Mouse (Mus musculus): ENCODE measurements around the gene Gm4792. TPM values are rescaled to one million over a fixed set of nuclear protein-coding genes. Genes with fewer than 3 reads are reported as not detected.

The Gm4792 gene
- total RNA-seq, 4 experiments from 2014 or later, result not detected

GRCm38 (mm10) chr10:94304064-94304657 is 5.7 kb upstream of the Gm4792 start:
- DNase-seq (ENCODE audit: low spot score), result no peak

- no peak for DNase-seq (ENCODE audit: low spot score)
Observed at GRCm38 (mm10) chr10:94299301-94299700, 798 bp upstream of the Gm4792 start.

DNA sequence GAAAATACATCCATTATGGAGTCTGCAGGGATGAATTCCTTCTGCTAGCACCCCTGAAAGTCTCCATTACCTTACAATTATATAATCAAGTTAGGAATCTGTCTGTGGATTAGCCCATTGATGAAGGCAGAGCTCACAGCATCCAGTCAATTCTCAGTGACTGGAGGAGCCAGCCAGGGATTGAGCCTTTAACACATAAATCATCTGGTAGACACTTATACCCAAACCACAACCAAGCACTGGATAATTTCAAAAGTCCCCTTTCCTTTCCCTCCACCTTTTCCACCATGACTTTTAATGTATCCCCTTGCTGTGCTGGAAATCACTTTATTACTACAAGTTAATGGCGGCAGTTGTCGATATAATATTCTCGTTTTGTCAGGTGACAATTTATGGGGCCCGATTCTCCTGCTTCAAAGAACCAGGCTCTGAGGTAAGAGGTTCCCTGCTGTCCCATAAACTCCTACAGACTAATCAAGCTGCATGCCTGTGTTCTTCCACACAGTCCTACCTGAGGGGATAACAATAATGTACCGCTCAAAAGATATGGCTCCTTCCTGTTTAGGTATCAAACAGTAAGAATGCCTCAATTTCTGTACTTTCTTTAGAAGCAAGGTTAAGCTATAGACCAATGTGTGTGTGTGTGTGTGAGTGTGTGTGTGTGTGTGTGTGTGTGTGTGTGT is 2.4 kb downstream of the Gm4792 start:
- no peak for DNase-seq (ENCODE audit: low spot score)

DNA sequence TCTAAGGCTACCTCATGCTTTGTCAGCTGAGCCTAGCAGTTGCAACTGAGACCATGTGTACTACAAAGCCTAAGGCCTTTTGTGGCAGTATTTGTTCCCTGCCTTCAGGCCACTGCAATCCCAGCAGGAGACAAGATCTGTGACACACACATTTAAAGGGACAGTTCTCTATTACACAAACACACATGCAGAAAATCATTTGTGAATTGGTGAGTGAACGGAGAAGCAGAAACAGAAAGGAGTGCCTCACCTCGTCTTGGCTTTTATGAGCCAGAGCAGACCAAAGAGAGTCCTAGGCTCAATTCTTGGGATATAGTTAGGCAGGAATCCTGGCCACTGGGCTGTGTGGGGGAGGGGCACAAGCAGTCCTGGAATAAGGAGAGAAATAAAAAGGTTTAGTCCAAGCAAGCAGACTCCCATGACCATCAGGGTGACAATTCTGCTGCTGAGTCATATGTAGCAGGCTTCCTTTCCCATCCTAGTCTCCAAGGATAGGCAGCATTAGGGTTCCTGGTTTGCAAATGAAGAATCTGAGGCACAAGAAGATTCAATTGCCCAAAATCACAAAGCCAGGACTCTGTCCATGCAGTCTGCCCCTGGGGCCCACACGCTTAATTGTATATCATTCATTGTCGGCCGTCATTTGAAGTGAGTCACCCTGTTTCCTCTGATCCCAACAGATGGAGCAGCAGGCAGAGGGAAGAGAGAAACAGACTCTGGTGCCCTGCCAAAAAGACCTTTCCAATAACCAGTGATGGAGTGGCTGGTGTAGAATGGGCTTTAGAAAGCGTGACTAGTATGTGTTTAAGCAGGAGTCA is 3.4 kb downstream of the Gm4792 start:
- no peak for DNase-seq (ENCODE audit: low spot score)

DNA sequence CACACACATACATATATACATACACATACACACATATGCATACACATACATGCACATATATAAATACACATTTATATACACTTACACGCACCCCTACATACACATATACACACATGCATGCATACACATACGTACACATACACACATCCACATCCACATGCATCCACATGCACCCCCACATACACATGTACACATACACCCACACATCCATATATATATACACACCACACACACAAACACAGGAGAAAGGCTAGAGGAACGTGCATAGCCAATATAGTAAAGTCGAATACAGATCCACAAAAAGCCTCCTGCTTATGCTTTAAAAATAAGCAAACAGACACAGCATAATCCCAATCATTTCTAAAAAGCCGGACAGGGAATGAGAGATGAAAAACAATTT is 4.1 kb downstream of the Gm4792 start:
- no peak for DNase-seq (ENCODE audit: low spot score)

DNA sequence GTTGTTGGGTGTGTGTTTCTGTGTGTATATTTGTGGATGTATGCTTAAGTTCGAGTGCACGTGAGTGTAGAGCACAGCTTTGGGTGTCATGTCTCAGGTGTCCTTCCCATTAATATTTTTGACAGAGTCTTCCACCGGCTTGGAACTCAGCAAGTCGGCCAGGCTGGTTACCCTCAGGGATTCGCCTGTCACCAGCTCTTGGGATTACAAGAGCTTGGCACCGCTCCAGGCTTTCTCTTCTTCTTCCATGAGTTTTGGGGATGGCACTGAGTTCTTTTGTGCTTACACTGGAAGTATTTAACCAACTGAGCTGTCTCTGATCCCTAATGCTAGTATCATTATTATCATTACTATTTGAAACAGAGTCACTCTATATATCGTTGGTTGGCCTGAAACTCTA is 15.7 kb downstream of the Gm4792 start:
- no peak for DNase-seq (ENCODE audit: low spot score)

DNA sequence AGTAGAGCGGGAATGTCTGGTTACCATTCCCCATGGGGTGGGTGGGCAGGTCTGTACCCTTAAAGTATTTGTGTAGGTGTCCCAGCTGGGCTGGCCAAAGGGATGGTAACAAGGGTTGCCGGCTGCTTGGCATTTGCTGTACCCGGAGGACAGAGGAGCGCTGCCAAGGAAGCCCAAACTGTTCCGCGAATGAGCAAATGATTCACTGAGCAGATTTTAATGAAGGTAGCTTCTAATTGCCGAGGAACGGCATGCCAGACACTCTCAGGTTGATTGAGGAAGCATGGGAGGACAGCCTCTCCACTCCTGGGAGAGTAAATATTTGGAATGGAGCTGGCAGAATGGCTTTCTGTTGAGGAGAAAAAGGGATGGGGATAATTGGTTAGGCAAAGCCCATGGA is 16.3 kb downstream of the Gm4792 start:
- no peak for DNase-seq (ENCODE audit: low spot score)

GRCm38 (mm10) chr10:94276511-94276910 is 22.0 kb downstream of the Gm4792 start:
- DNase-seq (ENCODE audit: low spot score), result no peak

DNA sequence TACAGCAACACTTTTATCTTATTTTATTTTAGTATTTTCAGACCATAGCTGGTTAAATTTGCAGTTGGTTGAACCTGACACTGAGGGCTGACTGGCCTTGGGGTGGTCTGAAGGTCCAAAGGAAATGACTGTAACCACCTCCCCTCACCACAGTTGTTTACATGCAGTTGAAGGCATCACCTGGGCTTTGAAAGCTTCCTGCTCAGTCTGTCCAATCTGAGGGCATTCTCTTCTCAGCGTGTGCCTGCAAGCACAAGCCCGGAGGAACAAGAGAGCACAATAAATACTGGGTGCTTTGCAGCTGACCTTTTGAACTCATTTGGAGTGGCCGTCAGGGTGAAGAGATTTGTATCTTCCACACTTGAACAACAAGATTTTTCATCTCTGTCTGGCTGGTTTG is 23.2 kb downstream of the Gm4792 start:
- no peak for DNase-seq (ENCODE audit: low spot score)

DNA sequence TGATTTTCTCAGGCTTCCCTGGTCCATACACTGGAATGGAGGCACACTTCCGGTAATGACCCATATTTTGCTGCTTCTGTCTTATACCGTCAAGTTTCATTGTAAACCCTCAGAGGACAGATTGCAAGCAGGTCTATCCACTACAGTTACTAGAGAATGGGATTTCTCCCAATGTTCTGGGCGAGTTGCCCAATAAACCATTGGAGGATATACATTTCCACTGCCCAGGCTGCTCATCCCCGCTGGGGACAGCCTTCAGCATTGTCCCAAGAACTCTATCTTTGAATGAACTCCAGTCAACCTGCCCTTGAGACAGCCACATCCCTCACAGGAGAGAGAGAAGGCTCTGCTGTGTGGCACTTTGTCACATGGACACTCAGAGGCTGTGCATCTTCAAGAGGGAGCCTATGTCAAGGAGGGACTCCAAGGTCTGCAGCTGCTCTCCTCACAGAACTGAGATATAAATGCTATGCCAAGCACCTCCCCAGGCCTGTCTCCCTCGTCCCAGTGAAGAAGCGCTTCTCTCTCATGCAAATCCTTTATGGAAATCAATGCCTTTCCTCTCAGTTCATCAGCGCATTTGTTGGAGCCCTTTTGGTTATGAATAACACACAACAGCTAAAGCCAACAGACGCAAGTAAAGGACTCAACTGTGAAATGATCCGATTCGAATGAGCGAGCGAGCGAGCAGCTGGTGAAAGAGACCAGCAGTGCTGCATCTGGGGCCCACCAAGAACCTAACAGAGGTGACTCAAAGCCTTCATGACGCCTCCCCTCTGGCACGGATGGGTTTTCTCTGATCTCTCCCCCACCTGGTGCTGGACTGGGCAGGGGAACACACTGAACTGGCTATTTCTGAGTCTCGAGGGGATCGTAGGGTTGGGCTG is 32.6 kb downstream of the Gm4792 start:
- no peak for DNase-seq (ENCODE audit: low spot score)

GRCm38 (mm10) chr10:94263211-94263610 is 35.3 kb downstream of the Gm4792 start:
- DNase-seq (ENCODE audit: low spot score), result no peak

GRCm38 (mm10) chr10:94262646-94263045 is 35.9 kb downstream of the Gm4792 start:
- no peak for DNase-seq (ENCODE audit: low spot score)

DNA sequence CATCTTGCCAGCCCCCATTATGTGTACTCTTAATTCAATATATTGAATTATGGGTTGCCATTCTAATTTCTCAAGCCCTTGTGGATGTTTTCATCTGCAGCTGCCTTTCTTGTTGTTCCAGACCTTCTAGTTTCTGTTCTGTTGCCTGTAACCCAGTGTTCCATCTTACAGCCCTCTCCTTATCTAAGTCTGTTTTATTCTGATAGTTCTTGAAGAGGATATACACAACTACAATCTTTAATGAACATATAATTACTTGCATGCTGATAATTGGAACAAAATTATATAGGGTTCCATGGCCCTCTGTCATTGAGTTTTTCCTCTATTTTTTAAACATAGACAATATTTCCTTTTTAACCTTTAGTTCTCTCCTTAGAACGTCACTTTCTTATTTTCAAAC is 38.0 kb downstream of the Gm4792 start:
- no peak for DNase-seq (ENCODE audit: low spot score)

GRCm38 (mm10) chr10:94256518-94256917 is 42.0 kb downstream of the Gm4792 start:
- DNase-seq (ENCODE audit: low spot score), result no peak

DNA sequence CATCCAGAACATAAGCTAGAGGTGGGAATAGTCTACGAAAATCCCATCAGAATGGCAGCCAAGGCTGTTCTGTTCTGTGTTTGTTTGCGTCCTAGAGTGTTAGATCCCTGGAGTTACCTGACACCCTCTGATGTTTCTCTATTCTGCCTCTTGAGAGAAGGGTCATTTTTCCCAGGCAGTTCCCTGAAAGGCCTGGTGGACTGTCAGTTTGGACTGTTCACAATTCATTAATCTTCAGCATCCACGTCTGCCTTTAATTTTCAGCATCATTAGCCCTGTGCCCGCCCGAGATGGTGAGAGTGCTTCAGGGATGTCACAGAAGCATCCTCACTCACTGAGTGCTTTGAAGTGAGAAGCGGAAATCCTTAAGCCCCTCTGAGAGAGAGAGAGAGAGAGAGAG is 42.8 kb downstream of the Gm4792 start:
- no peak for DNase-seq (ENCODE audit: low spot score)

- no peak for DNase-seq (ENCODE audit: low spot score)
Observed at GRCm38 (mm10) chr10:94254766-94255165, 43.7 kb downstream of the Gm4792 start.

DNA sequence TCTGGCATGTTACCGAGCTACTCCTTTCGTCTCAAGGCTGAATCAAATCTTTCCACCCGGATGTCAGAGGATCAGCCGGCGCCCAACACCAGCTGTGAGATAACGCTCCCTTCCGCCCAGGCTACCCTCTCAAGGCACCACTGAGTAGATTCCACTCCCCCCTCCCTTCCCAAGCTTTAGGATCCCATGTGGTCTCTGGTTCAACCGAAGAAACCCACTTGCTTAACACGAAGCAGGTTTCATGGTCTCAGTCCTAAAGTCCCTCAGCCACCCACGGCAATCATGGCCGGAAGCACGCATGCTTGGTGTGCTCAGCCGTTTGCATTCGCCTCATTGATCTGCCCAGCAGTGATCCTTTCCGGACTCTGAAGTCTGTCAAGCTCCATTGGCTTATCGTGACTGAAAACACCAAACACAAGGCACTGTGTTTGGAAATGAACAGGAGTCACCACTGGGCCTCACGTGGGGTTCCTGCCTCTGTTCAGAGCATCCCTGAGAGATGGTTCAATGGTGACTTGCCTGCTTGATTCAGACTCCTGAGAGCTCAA is 45.2 kb downstream of the Gm4792 start:
- DNase-seq (ENCODE audit: low spot score), result no peak

- DNase-seq (ENCODE audit: low spot score), result peak; percentile 14
Observed at GRCm38 (mm10) chr10:94249575-94250456, 48.7 kb downstream of the Gm4792 start.

DNA sequence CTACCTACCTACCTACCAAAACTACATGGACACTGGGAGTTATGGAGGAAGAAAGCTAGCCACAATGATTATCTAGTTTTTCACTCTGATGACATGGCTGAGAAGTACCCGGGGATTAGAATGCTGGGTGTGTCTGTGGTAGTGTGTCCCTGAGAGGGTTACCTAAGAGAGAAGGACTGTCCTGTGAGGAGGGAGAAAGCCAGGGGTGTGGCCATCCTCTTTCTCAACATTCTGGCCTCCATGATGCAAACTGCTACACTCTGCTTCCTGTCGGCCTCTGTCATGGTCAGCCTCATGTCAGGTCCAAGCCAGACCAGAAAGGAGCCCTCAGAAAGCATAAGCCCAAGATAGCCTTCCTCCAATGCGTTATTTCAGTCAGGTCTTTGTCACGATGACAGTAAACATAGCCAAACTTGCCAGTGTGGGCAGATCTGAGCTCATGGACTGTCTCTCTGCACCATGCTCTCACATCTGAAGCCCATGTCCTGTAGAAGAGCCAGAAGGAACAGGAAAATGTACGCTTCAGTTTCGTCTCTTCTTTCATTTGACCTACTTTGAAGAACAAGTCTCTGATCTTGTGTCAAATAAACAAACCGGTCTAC is 50.7 kb downstream of the Gm4792 start:
- no peak for DNase-seq (ENCODE audit: low spot score)

Data from heart, adult 8-10 months (tissue).